Mouse (Mus musculus): ENCODE data around the gene Rps19bp1. TPM values are rescaled to one million over a fixed set of nuclear protein-coding genes. Genes with fewer than 3 reads are reported as not detected.

Gene Rps19bp1
- total and polyA plus RNA-seq, 2 experiments from 2014 or later: 29.0 to 78.4 TPM

DNA sequence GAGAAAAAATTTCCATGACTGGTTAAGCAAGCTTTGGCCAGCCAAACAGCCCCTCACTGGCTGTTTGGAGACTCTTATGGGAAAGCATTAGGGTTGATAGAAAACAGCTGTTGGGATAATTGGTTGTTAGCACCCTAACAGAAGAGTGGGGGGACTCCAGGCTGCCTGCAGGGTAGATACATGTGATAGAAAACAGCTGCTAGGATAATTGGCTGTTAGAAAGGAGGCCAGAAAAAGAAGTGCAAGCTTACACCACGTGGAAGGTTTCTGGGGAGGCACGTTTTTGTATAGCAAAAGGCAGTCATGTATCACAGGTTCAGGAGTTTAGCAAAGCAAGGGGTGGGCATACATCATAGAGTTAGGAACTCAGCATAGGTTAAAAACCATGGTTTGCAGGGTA lies 10.6 kb downstream of the Rps19bp1 start:
- DNase-seq (ENCODE audit: low spot score) (no peak), ATAC-seq (no peak)
- Histone ChIP-seq H3K4me2 (ENCODE audit: low read depth, low read length) (no peak overlapping the region), H3K27ac (peak overlapping the region; percentile 98; the same call in 1 of the 2 replicates), H3K27me3 (ENCODE audit: insufficient read depth, low read length) (no peaks in the 10 kb centered on the region), H3K4me3 (ENCODE audit: low read length) (no peak overlapping the region), H3K36me3 (ENCODE audit: insufficient read depth, low read length) (peaks cover 47% of the 10 kb centered on the region), H3K9me3 (ENCODE audit: low read length) (no peaks in the 10 kb centered on the region), H3K9ac (replicated peaks; ENCODE audit: low read length) (no peak overlapping the region), H3K4me1 (ENCODE audit: insufficient read depth, low read length) (peaks cover 18% of the 10 kb centered on the region; the same call in 1 of the 2 replicates)
- WGBS: 50% methylated on average over 2 of the region's 2 CpGs
- TF ChIP-seq CTCF (IDR thresholded peaks at IDR 0.05; ENCODE audit: low read depth): no peak

DNA sequence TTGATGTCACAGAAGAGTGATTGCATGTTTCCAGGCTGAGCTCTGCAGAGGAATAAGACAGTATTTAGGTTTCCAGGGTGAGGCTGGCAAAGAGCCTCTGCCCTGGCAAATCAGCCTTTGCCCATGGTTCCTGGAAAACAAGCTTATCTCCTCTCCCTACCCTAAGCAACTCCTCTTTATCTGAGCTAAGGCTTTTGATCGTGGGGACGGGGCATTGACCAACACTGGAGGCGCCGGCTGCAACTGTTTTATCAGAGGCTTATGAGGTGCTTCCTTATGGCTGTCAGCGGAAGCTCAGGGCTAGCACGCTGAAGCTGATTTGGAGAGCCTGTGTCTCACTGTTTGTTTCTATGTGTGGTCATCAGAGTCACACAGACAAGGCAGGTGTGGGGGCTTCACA lies 13.5 kb downstream of the Rps19bp1 start:
- Histone ChIP-seq H3K4me1 (ENCODE audit: insufficient read depth, low read length) (peaks cover 5% of the 10 kb centered on the region; the same call in 1 of the 2 replicates), H3K27me3 (ENCODE audit: insufficient read depth, low read length) (no peaks in the 10 kb centered on the region), H3K9me3 (ENCODE audit: low read length) (no peaks in the 10 kb centered on the region), H3K27ac (no peak overlapping the region), H3K4me2 (ENCODE audit: low read depth, low read length) (no peak overlapping the region), H3K9ac (replicated peaks; ENCODE audit: low read length) (no peak overlapping the region), H3K36me3 (ENCODE audit: insufficient read depth, low read length) (peaks cover 41% of the 10 kb centered on the region), H3K4me3 (ENCODE audit: low read length) (no peak overlapping the region)
- DNase-seq (ENCODE audit: low spot score) (no peak), ATAC-seq (no peak)
- no peak for TF ChIP-seq CTCF (IDR thresholded peaks at IDR 0.05; ENCODE audit: low read depth)
- 96% methylated on average over 6 of the region's 6 CpGs for WGBS

DNA sequence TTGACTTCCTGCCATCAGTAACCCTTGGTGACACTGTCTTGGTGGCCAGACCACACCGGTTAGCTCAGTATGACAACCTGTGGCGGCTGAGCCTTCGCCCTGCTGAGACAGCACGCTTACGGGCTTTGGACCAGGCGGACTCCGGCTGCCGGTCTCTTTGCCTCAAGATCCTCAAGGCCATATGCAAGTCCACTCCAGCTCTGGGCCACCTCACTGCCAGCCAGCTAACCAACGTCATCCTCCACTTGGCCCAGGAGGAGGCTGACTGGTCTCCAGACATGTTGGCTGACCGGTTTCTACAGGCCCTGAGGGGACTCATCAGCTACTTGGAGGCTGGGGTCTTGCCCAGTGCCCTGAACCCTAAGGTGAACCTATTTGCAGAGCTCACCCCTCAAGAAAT lies 14.4 kb downstream of the Rps19bp1 start:
- no peak overlapping the region for H3K9ac ChIP-seq (replicated peaks; ENCODE audit: low read length)
- DNase-seq (ENCODE audit: low spot score) (no peak), ATAC-seq (no peak)
- WGBS: 96% methylated on average over 10 of the region's 10 CpGs
- H3K4me2 ChIP-seq (ENCODE audit: low read depth, low read length): no peak overlapping the region
- no peaks in the 10 kb centered on the region for H3K27me3 ChIP-seq (ENCODE audit: insufficient read depth, low read length)
- H3K4me3 ChIP-seq (ENCODE audit: low read length): no peak overlapping the region
- TF ChIP-seq CTCF (IDR thresholded peaks at IDR 0.05; ENCODE audit: low read depth): no peak
- peaks cover 5% of the 10 kb centered on the region; the same call in 1 of the 2 replicates for H3K4me1 ChIP-seq (ENCODE audit: insufficient read depth, low read length)
- H3K9me3 ChIP-seq (ENCODE audit: low read length): no peaks in the 10 kb centered on the region
- H3K27ac ChIP-seq: no peak overlapping the region
- peaks cover 41% of the 10 kb centered on the region for H3K36me3 ChIP-seq (ENCODE audit: insufficient read depth, low read length)

DNA sequence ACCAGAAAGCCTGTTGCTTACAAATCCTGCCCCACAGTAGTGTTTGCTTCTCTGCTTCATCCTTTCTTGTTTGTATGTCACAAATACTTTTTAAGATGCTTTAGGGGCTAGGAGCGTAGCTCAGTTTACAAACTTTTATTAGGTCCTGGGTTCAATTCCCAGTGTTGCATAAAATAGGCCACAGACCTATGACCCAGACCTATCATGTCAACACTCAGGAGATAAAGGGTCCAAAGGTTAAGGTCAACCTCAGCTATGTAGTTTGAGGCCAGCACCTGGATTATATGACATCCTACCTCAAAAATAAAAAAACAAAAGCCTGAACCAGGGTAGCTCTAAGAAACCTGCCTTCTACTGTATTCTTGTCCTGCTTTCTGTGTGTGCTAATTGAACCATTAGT lies 15.5 kb downstream of the Rps19bp1 start:
- no peaks in the 10 kb centered on the region for H3K4me1 ChIP-seq (ENCODE audit: insufficient read depth, low read length)
- no peak for TF ChIP-seq CTCF (IDR thresholded peaks at IDR 0.05; ENCODE audit: low read depth)
- H3K27ac ChIP-seq: no peak overlapping the region
- DNase-seq (ENCODE audit: low spot score) (no peak), ATAC-seq (no peak)
- 100% methylated on average over 1 of the region's 1 CpGs for WGBS
- H3K9ac ChIP-seq (replicated peaks; ENCODE audit: low read length): no peak overlapping the region
- H3K4me3 ChIP-seq (ENCODE audit: low read length): no peak overlapping the region
- peaks cover 41% of the 10 kb centered on the region for H3K36me3 ChIP-seq (ENCODE audit: insufficient read depth, low read length)
- H3K4me2 ChIP-seq (ENCODE audit: low read depth, low read length): no peak overlapping the region
- H3K9me3 ChIP-seq (ENCODE audit: low read length): no peaks in the 10 kb centered on the region
- no peaks in the 10 kb centered on the region for H3K27me3 ChIP-seq (ENCODE audit: insufficient read depth, low read length)

DNA sequence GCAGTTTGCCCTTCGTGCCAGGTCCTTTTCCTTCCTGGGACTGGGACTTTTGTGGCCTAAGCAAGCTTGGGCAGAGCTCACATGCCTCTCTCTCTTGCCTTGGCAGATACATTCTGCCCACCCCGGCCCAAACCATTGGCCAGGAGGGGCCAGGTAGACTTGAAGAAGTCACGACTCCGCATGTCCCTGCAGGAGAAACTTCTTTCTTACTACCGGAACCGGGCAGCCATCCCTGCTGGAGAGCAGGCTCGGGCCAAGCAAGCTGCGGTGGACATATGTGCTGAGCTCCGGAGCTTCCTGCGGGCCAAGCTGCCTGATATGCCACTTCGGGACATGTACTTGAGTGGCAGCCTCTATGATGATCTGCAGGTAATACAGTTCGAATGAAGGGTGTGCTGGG lies 16.0 kb downstream of the Rps19bp1 start:
- 95% methylated on average over 12 of the region's 12 CpGs for WGBS
- no peaks in the 10 kb centered on the region for H3K27me3 ChIP-seq (ENCODE audit: insufficient read depth, low read length)
- H3K9ac ChIP-seq (replicated peaks; ENCODE audit: low read length): no peak overlapping the region
- no peak overlapping the region for H3K27ac ChIP-seq
- H3K4me1 ChIP-seq (ENCODE audit: insufficient read depth, low read length): no peaks in the 10 kb centered on the region
- no peak for TF ChIP-seq CTCF (IDR thresholded peaks at IDR 0.05; ENCODE audit: low read depth)
- H3K36me3 ChIP-seq (ENCODE audit: insufficient read depth, low read length): peaks cover 43% of the 10 kb centered on the region
- ATAC-seq: no peak
- H3K9me3 ChIP-seq (ENCODE audit: low read length): no peaks in the 10 kb centered on the region
- no peak for DNase-seq (ENCODE audit: low spot score)
- no peak overlapping the region for H3K4me3 ChIP-seq (ENCODE audit: low read length)
- no peak overlapping the region for H3K4me2 ChIP-seq (ENCODE audit: low read depth, low read length)

DNA sequence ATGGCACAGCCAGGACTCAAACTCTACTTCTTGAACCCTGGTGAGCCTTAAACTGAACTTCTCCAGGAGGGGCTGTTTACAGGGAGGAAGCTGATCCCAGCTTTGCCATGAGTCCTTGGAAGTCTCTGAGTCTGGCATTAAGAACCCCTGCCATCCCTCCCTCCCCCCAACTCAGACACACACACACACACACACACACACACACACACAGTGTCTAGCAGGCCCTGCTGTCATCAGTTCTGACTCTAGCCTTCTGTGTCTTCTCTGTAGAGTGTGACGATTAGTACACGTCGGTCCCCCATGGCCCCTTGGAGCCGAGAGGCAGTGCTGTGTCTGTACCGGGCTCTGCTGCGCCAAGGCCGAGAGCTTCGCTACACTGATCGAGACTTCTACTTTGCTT lies 28.6 kb downstream of the Rps19bp1 start, which contains the start of gene AC140267.1:
AC140267.1 (plus strand) TSS at position 301 of the 400 bp plus-strand sequence.
- no peak for TF ChIP-seq CTCF (IDR thresholded peaks at IDR 0.05; ENCODE audit: low read depth)
- DNase-seq (ENCODE audit: low spot score) (no peak), ATAC-seq (no peak)
- H3K27ac ChIP-seq: no peak within 1 kb of the TSS
- H3K4me1 ChIP-seq (ENCODE audit: insufficient read depth, low read length): 0 out of 2 replicates have a peak, but pooled peaks cover 7% of the 10 kb centered on the region
- no peaks in the 10 kb centered on the region for H3K9me3 ChIP-seq (ENCODE audit: low read length)
- H3K27me3 ChIP-seq (ENCODE audit: insufficient read depth, low read length): no peaks in the 10 kb centered on the region
- peak within 1 kb of the TSS; percentile 90 for H3K4me3 ChIP-seq (ENCODE audit: low read length)
- peak within 1 kb of the TSS; percentile 95 for H3K4me2 ChIP-seq (ENCODE audit: low read depth, low read length)
- 95% methylated on average over 9 of the region's 9 CpGs for WGBS
- H3K9ac ChIP-seq (replicated peaks; ENCODE audit: low read length): peak within 1 kb of the TSS; percentile 89; the same call in 1 of the 2 replicates
- H3K36me3 ChIP-seq (ENCODE audit: insufficient read depth, low read length): peaks cover 29% of the 10 kb centered on the region

DNA sequence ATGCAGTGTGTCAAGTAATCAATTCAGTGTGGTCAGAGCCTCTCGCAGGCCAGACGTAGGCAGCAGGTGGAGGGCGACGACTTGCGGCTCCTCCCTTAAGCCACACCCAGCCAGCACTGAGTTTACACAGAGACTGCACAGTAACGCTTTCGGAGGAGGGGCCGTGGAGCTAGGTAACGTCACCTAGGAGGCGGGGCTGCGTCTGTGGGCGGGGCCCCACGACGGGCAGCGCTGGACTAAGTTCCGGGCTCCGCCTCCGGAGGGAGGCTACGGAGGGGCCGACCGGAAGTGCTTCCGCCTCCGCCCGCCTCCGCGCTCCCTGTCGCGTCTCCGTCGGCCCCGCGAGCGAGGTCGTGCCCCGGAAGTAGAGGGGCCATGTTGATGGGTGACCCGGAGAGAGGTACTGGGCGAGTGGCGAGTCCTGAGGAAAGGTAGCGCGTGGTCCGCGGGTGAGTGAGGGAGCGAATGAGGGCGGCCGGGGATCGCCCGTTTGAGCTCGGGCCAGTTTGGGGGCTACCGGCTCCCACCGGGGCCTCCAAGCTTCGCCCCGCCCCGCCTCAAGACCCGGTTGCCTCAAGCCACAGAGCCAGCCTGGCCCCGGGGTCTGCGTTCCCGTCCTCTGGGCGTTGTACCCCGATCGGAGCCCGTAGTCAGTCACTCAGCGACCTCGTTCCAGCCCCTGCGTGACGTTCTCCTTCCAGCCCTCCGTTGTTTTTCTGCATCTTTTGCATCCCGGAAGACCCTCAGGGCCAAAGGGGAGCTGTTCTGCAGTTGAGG lies 30.2 kb downstream of the Rps19bp1 start, which contains the start of gene Mief1:
Mief1 (plus strand) TSS at position 286 of the 777 bp plus-strand sequence.
- ATAC-seq (peak; percentile 97), DNase-seq (ENCODE audit: low spot score) (peak; percentile 98)
- H3K4me2 ChIP-seq (ENCODE audit: low read depth, low read length): peak within 1 kb of the TSS; percentile 95
- H3K9me3 ChIP-seq (ENCODE audit: low read length): no peaks in the 10 kb centered on the region
- peak within 1 kb of the TSS; percentile 90 for H3K4me3 ChIP-seq (ENCODE audit: low read length)
- H3K36me3 ChIP-seq (ENCODE audit: insufficient read depth, low read length): peaks cover 25% of the 10 kb centered on the region
- peak; percentile 2; the same call in 1 of the 2 replicates for TF ChIP-seq CTCF (IDR thresholded peaks at IDR 0.05; ENCODE audit: low read depth)
- peak within 1 kb of the TSS; percentile 92 for H3K27ac ChIP-seq
- 0 out of 2 replicates have a peak, but pooled peaks cover 7% of the 10 kb centered on the region for H3K4me1 ChIP-seq (ENCODE audit: insufficient read depth, low read length)
- WGBS: under 1% methylated on average over 59 of the region's 67 CpGs
- H3K9ac ChIP-seq (replicated peaks; ENCODE audit: low read length): peak within 1 kb of the TSS; percentile 89
- H3K27me3 ChIP-seq (ENCODE audit: insufficient read depth, low read length): no peaks in the 10 kb centered on the region

Data from hindbrain, postnatal 0 days (tissue).